8 mouse cellular contexts compared by ENCODE assay signal in genomic region chr7:13037366-13037765, GRCm38 (mm10). TPM values are rescaled to one million over a fixed set of nuclear protein-coding genes. Genes with fewer than 3 reads are reported as not detected.
DNase-seq lines count a peak whose midpoint lies in the region; ATAC-seq lines count a peak whose summit lies in the region.

No protein-coding gene starts in this region.

- H3K4me3 ChIP-seq in hindbrain, embryonic 11.5 days (ENCODE audit: low read depth, low read length) = peak overlapping the region; percentile 68
- peak overlapping the region; percentile 73 for H3K4me3 ChIP-seq in midbrain, embryonic 14.5 days (replicated peaks; ENCODE audit: low read depth, low read length)

- intact Hi-C loops in gastrocnemius, postnatal 14 days (cut with DNase I; ENCODE audit: low total_unique reads) = no loop called here

- H3K9me3 ChIP-seq in hindbrain, embryonic 11.5 days (ENCODE audit: control insufficient read depth, low read length) = no peaks in the 10 kb centered on the region
- H3K9me3 ChIP-seq in midbrain, embryonic 14.5 days (ENCODE audit: control insufficient read depth, low read length) = no peaks in the 10 kb centered on the region

- H3K27me3 ChIP-seq in hindbrain, embryonic 11.5 days (ENCODE audit: control insufficient read depth, insufficient read depth, low read length) = peaks cover 6% of the 10 kb centered on the region
- peaks cover 7% of the 10 kb centered on the region; the same call in 1 of the 2 replicates for H3K27me3 ChIP-seq in midbrain, embryonic 14.5 days (ENCODE audit: control insufficient read depth, insufficient read depth, low read length)

- 0 out of 2 replicates have a peak, but pooled peaks cover 2% of the 10 kb centered on the region for H3K36me3 ChIP-seq in hindbrain, embryonic 11.5 days (ENCODE audit: control insufficient read depth, insufficient read depth, low read length)
- peaks cover 29% of the 10 kb centered on the region for H3K36me3 ChIP-seq in midbrain, embryonic 14.5 days (ENCODE audit: control insufficient read depth, insufficient read depth, low read length)

- ATAC-seq in hindbrain, embryonic 11.5 days (ENCODE audit: low FRiP score) = peak; percentile 10; the same call in 1 of the 2 replicates
- ATAC-seq in midbrain, embryonic 14.5 days (ENCODE audit: low FRiP score, low TSS enrichment) = peak; percentile 2; the same call in 1 of the 2 replicates

- peaks cover 14% of the 10 kb centered on the region; the same call in 1 of the 2 replicates for H3K4me1 ChIP-seq in hindbrain, embryonic 11.5 days (replicated peaks; ENCODE audit: control insufficient read depth, insufficient read depth, low read length)
- peaks cover 30% of the 10 kb centered on the region for H3K4me1 ChIP-seq in midbrain, embryonic 14.5 days (ENCODE audit: control insufficient read depth, insufficient read depth, low read length)

- peak; percentile 48 for DNase-seq in gastrocnemius, postnatal 14 days
- no peak for DNase-seq in gastrocnemius, postnatal 10 days
- peak; percentile 76 to 81 for DNase-seq in right cerebral cortex, postnatal 10 days (ENCODE audit: low spot score in 2 of 2)
- no peak for DNase-seq in right cerebral cortex, postnatal 25 days
- DNase-seq in hindbrain, embryonic 11.5 days (ENCODE audit: low spot score) = no peak
- DNase-seq in midbrain, embryonic 14.5 days = no peak
- no peak for DNase-seq in frontal cortex, postnatal 25 days (ENCODE audit: low spot score in 2 of 2)
- DNase-seq in kidney, postnatal 25 days = no peak

- H3K9ac ChIP-seq in hindbrain, embryonic 11.5 days (ENCODE audit: low read depth, low read length) = peak overlapping the region; percentile 87
- H3K9ac ChIP-seq in midbrain, embryonic 14.5 days (replicated peaks; ENCODE audit: low read length) = peak overlapping the region; percentile 95

- peak overlapping the region; percentile 76 for H3K4me2 ChIP-seq in hindbrain, embryonic 11.5 days (replicated peaks; ENCODE audit: low read depth, low read length)
- peak overlapping the region; percentile 90 for H3K4me2 ChIP-seq in midbrain, embryonic 14.5 days (ENCODE audit: low read length)

- 0% methylated on average over 32 of the region's 33 CpGs for WGBS in hindbrain, embryonic 11.5 days
- WGBS in midbrain, embryonic 14.5 days = under 1% methylated on average over 31 of the region's 33 CpGs

- peak overlapping the region; percentile 98 for H3K27ac ChIP-seq in hindbrain, embryonic 11.5 days (ENCODE audit: low read depth, low read length)
- H3K27ac ChIP-seq in midbrain, embryonic 14.5 days (replicated peaks; ENCODE audit: low read depth, low read length) = peak overlapping the region; percentile 100

RNA-seq across cellular contexts. Expression of gene Ube2m, which starts 0.7 kb away (rescaled TPM):
- total RNA-seq in gastrocnemius, postnatal 14 days (2021) = 100 to 1,000 TPM; 141 to 149 TPM
- 100 to 1,000 TPM; 153 to 168 TPM for total RNA-seq in gastrocnemius, postnatal 10 days (2021)
- 147 and 173 TPM in 2 replicates for polyA plus RNA-seq in hindbrain, embryonic 11.5 days (2014; fragmentation: Nextera tagmentation; extraction: Ambion mirVana)
- polyA plus RNA-seq in midbrain, embryonic 14.5 days (2014; fragmentation: Nextera tagmentation; extraction: Ambion mirVana) = 149 and 181 TPM in 2 replicates

RNA-seq across cellular contexts. Expression of gene Chmp2a, which starts 2.8 kb away (rescaled TPM):
- total RNA-seq in gastrocnemius, postnatal 14 days (2021) = 100 to 1,000 TPM in 1 of 2 experiments, 10 to 100 TPM in 1; 95.6 to 103 TPM
- total RNA-seq in gastrocnemius, postnatal 10 days (2021) = 100 to 1,000 TPM; 114 to 123 TPM
- 154 and 157 TPM in 2 replicates for polyA plus RNA-seq in hindbrain, embryonic 11.5 days (2014; fragmentation: Nextera tagmentation; extraction: Ambion mirVana)
- 188 and 205 TPM in 2 replicates for polyA plus RNA-seq in midbrain, embryonic 14.5 days (2014; fragmentation: Nextera tagmentation; extraction: Ambion mirVana)

RNA-seq across cellular contexts. Expression of gene Mzf1, which starts 17.2 kb away (rescaled TPM):
- under 1 TPM; 0.80 to 0.98 TPM for total RNA-seq in gastrocnemius, postnatal 14 days (2021)
- total RNA-seq in gastrocnemius, postnatal 10 days (2021) = 1 to 10 TPM; 1.2 to 1.5 TPM
- 2.4 and 2.6 TPM in 2 replicates for polyA plus RNA-seq in hindbrain, embryonic 11.5 days (2014; fragmentation: Nextera tagmentation; extraction: Ambion mirVana)
- 6.1 and 7.6 TPM in 2 replicates for polyA plus RNA-seq in midbrain, embryonic 14.5 days (2014; fragmentation: Nextera tagmentation; extraction: Ambion mirVana)

RNA-seq across cellular contexts. Expression of gene Zbtb45, which starts 27.5 kb away (rescaled TPM):
- total RNA-seq in gastrocnemius, postnatal 14 days (2021) = 1 to 10 TPM; 4.7 to 5.1 TPM
- 1 to 10 TPM; 5.5 to 6.6 TPM for total RNA-seq in gastrocnemius, postnatal 10 days (2021)
- polyA plus RNA-seq in hindbrain, embryonic 11.5 days (2014; fragmentation: Nextera tagmentation; extraction: Ambion mirVana) = 25.0 and 25.3 TPM in 2 replicates
- polyA plus RNA-seq in midbrain, embryonic 14.5 days (2014; fragmentation: Nextera tagmentation; extraction: Ambion mirVana) = 42.4 and 42.5 TPM in 2 replicates

RNA-seq across cellular contexts. Expression of gene Trim28, which starts 38.5 kb away (rescaled TPM):
- total RNA-seq in gastrocnemius, postnatal 14 days (2021) = 10 to 100 TPM; 67.0 to 85.9 TPM
- 100 to 1,000 TPM; 118 to 161 TPM for total RNA-seq in gastrocnemius, postnatal 10 days (2021)
- polyA plus RNA-seq in hindbrain, embryonic 11.5 days (2014; fragmentation: Nextera tagmentation; extraction: Ambion mirVana) = 427 and 438 TPM in 2 replicates
- 293 and 309 TPM in 2 replicates for polyA plus RNA-seq in midbrain, embryonic 14.5 days (2014; fragmentation: Nextera tagmentation; extraction: Ambion mirVana)

Comparison
In these comparisons a context has a peak if more than half of its experiments do, and no peak if none do; other contexts are left out.
1. DNase-seq: peak in gastrocnemius, postnatal 14 days (single experiment) and right cerebral cortex, postnatal 10 days (2 of 2); none in gastrocnemius, postnatal 10 days (single experiment), right cerebral cortex, postnatal 25 days (single experiment), hindbrain, embryonic 11.5 days (single experiment), midbrain, embryonic 14.5 days (single experiment), frontal cortex, postnatal 25 days (0 of 2) and kidney, postnatal 25 days (0 of 2).